Mouse (Mus musculus) thymus, postnatal 10 days (tissue): ENCODE measurements around the gene Psmd11.

Experiments used
- DNase-seq, 2 experiments: peaks; one replicate each; pipeline ENCODE4 v3.0.0; 2021; ENCODE audit warnings: low spot score in 2 of 2

Gene Psmd11

GRCm38 (mm10) chr11:80482347-80482746 lies 53.9 kb downstream of the Psmd11 start:
- DNase-seq = no peak

DNA sequence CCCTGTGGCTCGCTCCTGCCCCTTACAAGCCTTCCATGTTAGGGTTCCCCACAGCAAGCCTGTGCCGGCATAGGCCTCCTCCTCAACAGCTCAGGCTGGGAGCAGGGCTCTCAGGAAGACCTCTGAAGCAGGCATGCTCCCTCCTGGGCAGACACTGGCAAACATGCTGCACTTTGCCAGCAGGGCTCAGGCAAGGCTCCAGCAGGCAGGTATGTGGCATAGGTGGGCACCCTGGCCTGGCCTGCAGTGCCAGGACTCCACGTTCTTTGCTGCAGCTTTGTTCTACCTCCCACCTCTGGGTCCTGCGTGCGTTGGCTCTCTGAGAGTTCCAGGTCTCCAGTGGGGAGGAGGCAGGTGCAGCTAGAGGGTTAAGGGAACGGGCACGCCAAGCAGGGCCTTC lies 54.5 kb downstream of the Psmd11 start:
- no peak for DNase-seq

DNA sequence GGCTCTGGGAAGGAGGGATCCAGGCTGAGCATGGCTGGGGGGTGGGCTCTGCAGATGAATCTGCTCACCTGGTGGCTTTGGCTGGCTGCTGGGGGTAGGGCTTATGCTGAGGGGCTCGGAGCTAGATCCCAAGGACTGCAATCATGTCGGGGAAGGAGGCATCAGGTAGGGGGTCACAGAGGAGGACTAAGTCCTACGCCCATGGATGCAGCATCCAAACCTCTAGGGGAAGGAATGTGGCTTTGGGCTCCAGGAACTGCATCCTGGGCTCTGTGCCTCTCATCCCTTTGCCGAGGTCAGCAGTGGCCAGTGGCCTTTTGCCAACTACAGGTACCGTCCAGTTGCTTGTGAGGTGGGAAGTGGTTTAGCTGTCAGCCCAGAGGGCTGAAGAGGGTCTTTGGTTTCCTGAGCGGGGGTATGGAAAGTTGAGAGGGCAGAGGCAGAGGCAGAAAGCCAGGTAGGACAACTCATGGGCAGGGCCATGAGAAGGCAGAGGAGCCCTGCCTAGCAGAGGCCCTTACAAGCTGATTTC lies 55.2 kb downstream of the Psmd11 start:
- DNase-seq = no peak

- no peak for DNase-seq
Measured at GRCm38 (mm10) chr11:80484191-80484791, 55.9 kb downstream of the Psmd11 start.

- DNase-seq = no peak
Measured at GRCm38 (mm10) chr11:80485120-80485551, 56.7 kb downstream of the Psmd11 start.

- no peak for DNase-seq
Measured at GRCm38 (mm10) chr11:80485622-80486206, 57.3 kb downstream of the Psmd11 start.

GRCm38 (mm10) chr11:80487904-80488587 lies 59.6 kb downstream of the Psmd11 start:
- no peak for DNase-seq

GRCm38 (mm10) chr11:80489172-80489881 lies 60.9 kb downstream of the Psmd11 start:
- DNase-seq = peak in 1 of 2 experiments; percentile 51

GRCm38 (mm10) chr11:80489882-80490196 lies 61.4 kb downstream of the Psmd11 start:
- DNase-seq = peak in 1 of 2 experiments; percentile 36

DNA sequence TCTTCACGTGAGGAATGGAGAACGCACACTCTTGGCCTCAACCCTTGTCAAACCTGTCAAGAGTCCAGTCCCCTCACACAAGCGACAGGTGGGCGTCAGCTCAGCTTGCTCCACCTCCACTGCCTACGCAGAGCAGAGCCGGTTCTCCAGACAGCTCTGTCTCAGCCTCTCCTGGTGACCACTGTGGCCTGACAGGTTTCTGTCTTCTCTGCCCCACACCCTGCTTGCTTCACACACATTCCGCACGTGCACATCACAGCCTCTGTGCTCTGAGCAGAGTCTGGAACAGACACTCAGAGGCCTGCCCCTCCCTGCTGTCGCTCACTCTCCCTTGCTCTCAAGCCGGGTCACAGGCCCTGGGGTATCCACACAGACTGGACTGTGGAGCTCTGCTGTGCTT lies 62.4 kb downstream of the Psmd11 start:
- DNase-seq = no peak

GRCm38 (mm10) chr11:80493186-80493585 lies 64.8 kb downstream of the Psmd11 start:
- no peak for DNase-seq

DNA sequence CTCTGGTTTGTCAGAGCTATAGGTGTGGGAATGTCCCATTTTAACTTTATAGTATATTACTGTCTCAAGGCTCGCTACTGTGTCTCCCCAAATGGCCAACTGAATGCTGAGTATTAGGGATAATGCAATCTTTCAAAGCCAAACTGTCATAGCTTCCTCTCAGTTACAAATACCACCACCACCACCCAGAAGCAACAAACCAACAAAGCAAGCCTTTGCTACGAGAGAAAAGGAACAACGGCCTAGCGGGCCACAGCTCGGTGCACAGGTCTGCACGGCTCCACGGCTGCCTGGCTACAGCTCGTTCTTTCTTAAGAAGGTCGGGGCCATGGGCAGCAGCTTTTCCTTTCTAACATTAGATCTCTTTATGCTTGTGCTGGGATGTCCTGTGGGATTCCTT lies 66.4 kb downstream of the Psmd11 start:
- no peak for DNase-seq

DNA sequence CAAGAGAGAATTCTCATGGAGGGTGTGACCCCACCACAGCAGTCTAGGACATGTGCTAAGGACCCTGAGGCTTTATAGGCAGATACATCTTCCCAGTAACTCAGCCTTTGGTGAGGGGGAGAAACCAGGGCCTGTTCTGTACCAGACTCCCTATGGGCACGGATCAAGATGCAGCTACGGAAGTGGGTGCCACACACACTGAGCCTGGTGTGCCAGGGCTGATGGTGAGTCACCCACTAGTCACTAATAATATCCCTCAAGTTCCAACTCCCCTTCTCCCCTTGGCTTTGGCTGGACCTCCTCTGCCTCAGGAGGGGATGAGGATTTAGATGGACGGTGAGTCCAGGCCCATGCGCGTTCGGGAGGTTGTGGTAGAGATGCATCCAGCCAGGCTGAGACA lies 67.6 kb downstream of the Psmd11 start:
- no peak for DNase-seq

GRCm38 (mm10) chr11:80496640-80497039 lies 68.2 kb downstream of the Psmd11 start:
- no peak for DNase-seq

DNA sequence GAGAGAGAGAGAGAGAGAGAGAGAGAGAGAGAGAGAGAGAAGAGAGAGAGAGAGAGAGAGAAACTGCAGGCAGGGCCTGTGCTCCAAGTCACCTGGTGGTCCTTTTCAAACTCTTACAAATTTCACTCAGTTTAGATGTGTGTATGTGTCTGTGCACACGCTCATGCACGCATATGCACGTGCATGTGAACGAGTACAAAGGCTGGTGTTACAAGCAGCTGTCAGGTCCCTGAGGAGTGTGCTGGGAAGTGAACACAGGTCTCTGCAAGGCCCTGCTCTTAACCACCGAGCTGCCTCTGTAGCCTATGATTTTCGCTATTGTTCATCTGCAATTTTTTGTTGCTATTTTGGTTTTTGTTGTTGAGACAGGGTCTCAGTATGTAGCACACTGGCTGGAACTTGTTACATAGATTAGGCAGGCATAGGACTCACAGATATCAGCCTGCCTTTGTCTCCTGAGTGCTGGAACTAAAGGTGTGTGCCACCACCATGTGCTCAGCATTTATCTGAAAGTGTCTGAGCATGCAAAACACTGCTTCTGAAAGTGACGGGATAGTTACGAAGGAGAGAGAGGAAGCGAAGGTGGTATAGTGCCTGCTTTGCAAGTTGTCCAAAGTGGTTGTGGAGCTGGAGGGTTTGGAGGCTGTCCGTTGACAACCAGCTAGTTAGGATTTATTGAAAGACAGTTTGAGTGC lies 69.0 kb downstream of the Psmd11 start:
- no peak for DNase-seq

GRCm38 (mm10) chr11:80498328-80499070 lies 70.1 kb downstream of the Psmd11 start:
- DNase-seq = no peak

DNA sequence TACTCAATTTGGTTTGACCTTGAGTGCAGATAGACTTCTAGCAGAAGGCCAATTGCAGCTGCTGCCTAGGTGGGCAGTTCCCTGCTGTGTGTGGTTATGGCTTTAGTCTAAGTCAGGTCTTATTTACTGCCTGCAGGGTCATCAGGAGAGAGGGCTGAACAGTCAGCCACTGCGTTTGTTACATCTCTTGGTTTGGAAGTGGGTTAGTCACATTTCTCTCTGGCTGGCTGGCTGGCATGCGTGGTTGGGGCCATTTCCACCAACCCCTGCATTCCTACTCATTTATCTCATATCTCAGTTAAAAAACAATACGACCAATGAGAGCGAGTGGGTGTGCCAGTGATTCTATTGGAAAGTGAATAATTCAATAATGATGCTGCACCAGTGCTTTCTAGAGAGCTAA lies 71.1 kb downstream of the Psmd11 start:
- DNase-seq = no peak

- DNase-seq = no peak
Measured at GRCm38 (mm10) chr11:80503281-80503680, 74.9 kb downstream of the Psmd11 start.

DNA sequence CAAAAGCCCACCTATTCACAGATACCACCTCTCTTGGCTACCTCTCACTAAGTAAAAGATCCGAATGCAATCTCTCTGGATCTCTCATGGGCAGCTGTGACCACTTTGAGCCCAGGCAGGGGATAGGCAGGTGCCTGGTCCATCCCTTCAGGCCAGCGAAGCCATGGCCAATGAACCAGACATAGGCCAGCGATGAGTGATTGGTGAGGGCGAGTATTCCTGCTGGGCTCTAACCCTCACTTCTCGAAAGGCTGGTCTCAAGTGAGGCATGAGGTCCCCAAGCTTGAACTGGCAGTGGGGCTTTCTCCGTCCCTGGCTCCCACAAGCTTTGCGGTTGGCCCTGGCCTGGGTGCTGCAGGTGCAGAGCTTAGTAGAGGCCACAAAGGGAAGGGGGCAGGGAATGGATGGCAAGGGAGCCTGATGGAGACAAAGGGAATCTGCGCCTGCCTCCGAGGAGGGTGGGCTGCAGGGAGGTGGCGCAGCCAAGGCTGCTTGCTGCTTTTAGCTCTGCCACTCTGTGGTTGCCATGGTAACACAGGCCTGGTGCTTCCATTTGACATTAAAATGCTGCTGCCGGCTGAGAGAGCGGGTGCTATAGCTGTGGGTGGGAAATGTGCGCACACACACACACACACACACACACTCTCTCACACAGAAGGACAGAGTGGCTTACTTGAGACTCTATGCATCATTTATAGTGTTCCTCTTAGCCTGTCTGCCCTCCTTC lies 75.5 kb downstream of the Psmd11 start:
- DNase-seq = peak; percentile 72 to 77
